Mouse (Mus musculus) left cerebral cortex, adult 11 months (tissue): ENCODE data around the gene Rfxank.

ENCODE experiments used
- DNase-seq: peaks from one replicate; pipeline ENCODE4 v3.0.0; 2022; ENCODE audit warnings: low spot score

Rfxank gene

GRCm38 (mm10) chr8:70104922-70105321 lies 34.0 kb downstream of the Rfxank start:
- no peak for DNase-seq

GRCm38 (mm10) chr8:70104506-70104905 lies 34.4 kb downstream of the Rfxank start:
- no peak for DNase-seq

GRCm38 (mm10) chr8:70100241-70100640 lies 38.7 kb downstream of the Rfxank start:
- DNase-seq = no peak

- no peak for DNase-seq
These were observed 39.7 kb downstream of the Rfxank start for GRCm38 (mm10) chr8:70099276-70099675.

GRCm38 (mm10) chr8:70092786-70093185 lies 46.2 kb downstream of the Rfxank start:
- DNase-seq = no peak

GRCm38 (mm10) chr8:70089296-70089960 lies 49.5 kb downstream of the Rfxank start:
- DNase-seq = no peak

GRCm38 (mm10) chr8:70087836-70088650 lies 50.9 kb downstream of the Rfxank start:
- DNase-seq = no peak

GRCm38 (mm10) chr8:70087237-70087636 lies 51.7 kb downstream of the Rfxank start:
- no peak for DNase-seq

GRCm38 (mm10) chr8:70086151-70086550 lies 52.8 kb downstream of the Rfxank start:
- DNase-seq = no peak

- DNase-seq = no peak
These were observed 54.5 kb downstream of the Rfxank start for GRCm38 (mm10) chr8:70084191-70085065.

GRCm38 (mm10) chr8:70083285-70083684 lies 55.7 kb downstream of the Rfxank start, which contains the start of gene Hapln4:
Gene Hapln4 (plus strand): TSS chr8:70083457.
- no peak for DNase-seq

- no peak for DNase-seq
These were observed 57.0 kb downstream of the Rfxank start for GRCm38 (mm10) chr8:70081976-70082375.
